Mouse (Mus musculus) hindbrain, embryonic 11.5 days (tissue): ENCODE results near the gene Hoga1. TPM values are rescaled to one million over a fixed set of nuclear protein-coding genes. Genes with fewer than 3 reads are reported as not detected.
A peak's percentile ranks its signal among the peaks of the same experiment; 100 is the strongest.

ENCODE experiments used
- ATAC-seq: fragments of 200-750 bp; cut with Nextera tagmentation; 2 replicates; pipeline ENCODE4 v1.8.0; 2017; ENCODE audit warnings: mild to moderate bottlenecking, moderate TSS enrichment, moderate library complexity; ENCODE audit not compliant: low FRiP score
- DNase-seq: peaks from one replicate; pipeline ENCODE4 v3.0.0-alpha.2; 2015; ENCODE audit warnings: low spot score
- H3K27ac ChIP-seq: fragments of 300-500 bp; sonication (generic); 2 replicates; pipeline ENCODE4 v1.5.1; 2014; ENCODE audit warnings: mild to moderate bottlenecking, low read depth, low read length
- H3K27me3 ChIP-seq: fragments of 300-500 bp; sonication (generic); 2 replicates; pipeline ENCODE4 v1.6.1; 2014; ENCODE audit warnings: mild to moderate bottlenecking, low read length, moderate library complexity, mixed read lengths; ENCODE audit not compliant: control insufficient read depth, insufficient read depth
- H3K36me3 ChIP-seq: fragments of 300-500 bp; sonication (generic); 2 replicates; pipeline ENCODE4 v1.6.1; 2014; ENCODE audit warnings: mild to moderate bottlenecking, low read length, moderate library complexity, mixed read lengths; ENCODE audit not compliant: control insufficient read depth, insufficient read depth
- H3K4me1 ChIP-seq: fragments of 300-500 bp; sonication (generic); replicated peaks from 2 replicates; pipeline ENCODE4 v1.6.1; 2014; ENCODE audit warnings: low read length, mixed read lengths; ENCODE audit not compliant: control insufficient read depth, insufficient read depth
- H3K4me2 ChIP-seq: fragments of 300-500 bp; sonication (generic); replicated peaks from 2 replicates; pipeline ENCODE4 v1.6.1; 2014; ENCODE audit warnings: mild to moderate bottlenecking, low read depth, low read length
- H3K4me3 ChIP-seq: fragments of 300-500 bp; sonication (generic); 2 replicates; pipeline ENCODE4 v1.5.1; 2014; ENCODE audit warnings: low read depth, low read length
- H3K9ac ChIP-seq: fragments of 300-500 bp; sonication (generic); 2 replicates; pipeline ENCODE4 v1.6.1; 2014; ENCODE audit warnings: low read depth, low read length
- H3K9me3 ChIP-seq: fragments of 300-500 bp; sonication (generic); 2 replicates; pipeline ENCODE4 v1.6.1; 2016; ENCODE audit warnings: low read length; ENCODE audit not compliant: control insufficient read depth
- WGBS: fragments of 180-500 bp; shearing (Covaris S2); extraction: QIAGEN DNeasy Blood & Tissue Kit; methylation state at CpG from one replicate; pipeline ENCODE4 v1.1.7; 2014; 5-methylcytosine and 5-hydroxymethylcytosine counted together
- polyA plus RNA-seq: library from polyadenylated mRNA; unstranded; fragments of >200 nt; fragmentation: Nextera tagmentation; extraction: Ambion mirVana; gene quantifications from 2 replicates; pipeline ENCODE4 v1.2.1, GENCODE M21; 2014

Hoga1 gene
- polyA plus RNA-seq, 1 experiment from 2014 or later: 1.1 TPM

DNA sequence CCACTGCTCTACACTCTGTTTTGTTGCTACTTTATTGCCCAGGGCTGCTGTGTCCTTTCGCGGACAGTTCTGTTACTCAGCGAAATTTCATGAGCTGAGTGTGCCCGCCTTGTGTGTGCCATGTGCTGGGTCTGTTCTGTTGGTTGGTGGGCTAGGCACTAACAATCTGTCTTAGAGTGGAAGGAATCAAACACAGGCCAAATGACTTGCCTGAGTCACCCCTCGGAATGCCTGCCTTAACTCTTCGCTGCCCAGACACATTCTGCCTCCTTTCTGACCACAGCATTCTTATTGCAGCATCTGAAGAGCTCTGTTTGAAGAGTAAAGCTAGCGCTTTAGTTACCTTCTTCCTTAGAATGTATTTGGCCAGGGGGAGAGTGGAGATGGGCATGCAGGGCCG is 38.8 kb upstream of the Hoga1 start:
- Histone ChIP-seq H3K4me3 (no peak overlapping the region), H3K9me3 (no peaks in the 10 kb centered on the region), H3K27ac (no peak overlapping the region), H3K9ac (no peak overlapping the region), H3K4me1 (no peaks in the 10 kb centered on the region), H3K36me3 (no peaks in the 10 kb centered on the region), H3K4me2 (no peak overlapping the region), H3K27me3 (no peaks in the 10 kb centered on the region)
- no peak for DNase-seq
- no peak for ATAC-seq
- 71% methylated on average over 8 of the region's 8 CpGs for WGBS

DNA sequence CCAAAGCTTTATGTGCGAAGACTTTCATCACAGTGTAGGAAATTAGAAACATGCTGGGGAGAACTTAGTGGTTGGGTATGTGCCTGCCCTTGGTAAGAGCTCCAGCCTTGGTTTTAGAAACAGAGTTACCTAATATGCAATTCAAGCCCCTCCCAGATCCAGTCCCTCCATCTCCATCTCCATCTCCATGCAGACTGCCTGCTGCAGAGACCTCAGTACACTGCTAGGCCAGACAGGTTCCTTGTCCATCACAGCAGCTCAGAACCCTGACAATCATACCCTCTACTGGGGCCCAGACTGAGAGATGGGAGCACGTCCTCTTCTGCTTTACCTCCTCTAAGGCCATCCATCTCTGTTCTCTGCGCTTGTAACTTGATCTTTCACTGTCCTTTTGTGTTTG is 36.8 kb upstream of the Hoga1 start:
- WGBS: 61% methylated on average over 3 of the region's 3 CpGs
- Histone ChIP-seq H3K4me1 (no peaks in the 10 kb centered on the region), H3K9ac (no peak overlapping the region), H3K36me3 (no peaks in the 10 kb centered on the region), H3K27ac (no peak overlapping the region), H3K9me3 (no peaks in the 10 kb centered on the region), H3K4me3 (no peak overlapping the region), H3K27me3 (no peaks in the 10 kb centered on the region), H3K4me2 (no peak overlapping the region)
- DNase-seq (no peak), ATAC-seq (no peak)

DNA sequence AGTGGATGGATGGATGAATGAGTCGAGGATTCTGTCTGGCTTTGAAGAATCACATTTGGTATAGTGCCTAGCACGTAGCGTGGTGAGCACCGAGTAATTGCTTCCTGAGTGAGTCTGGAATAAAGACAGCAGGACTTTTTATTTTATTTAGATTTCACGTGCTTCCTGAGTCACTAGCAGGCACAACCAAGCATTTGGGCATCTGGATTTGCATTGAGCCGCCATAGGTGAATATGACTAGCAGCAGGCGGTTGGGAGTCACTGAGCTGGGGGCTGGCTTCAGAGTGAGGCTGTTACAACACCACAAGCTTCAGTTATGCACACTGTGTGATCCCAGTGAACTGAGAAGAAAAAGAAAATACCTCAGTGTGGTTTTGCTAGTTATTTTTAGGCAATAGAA is 36.3 kb upstream of the Hoga1 start:
- Histone ChIP-seq H3K4me3 (no peak overlapping the region), H3K4me2 (no peak overlapping the region), H3K27me3 (no peaks in the 10 kb centered on the region), H3K9me3 (no peaks in the 10 kb centered on the region), H3K36me3 (no peaks in the 10 kb centered on the region), H3K9ac (no peak overlapping the region), H3K27ac (no peak overlapping the region), H3K4me1 (no peaks in the 10 kb centered on the region)
- ATAC-seq (no peak), DNase-seq (no peak)
- 67% methylated on average over 7 of the region's 7 CpGs for WGBS

DNA sequence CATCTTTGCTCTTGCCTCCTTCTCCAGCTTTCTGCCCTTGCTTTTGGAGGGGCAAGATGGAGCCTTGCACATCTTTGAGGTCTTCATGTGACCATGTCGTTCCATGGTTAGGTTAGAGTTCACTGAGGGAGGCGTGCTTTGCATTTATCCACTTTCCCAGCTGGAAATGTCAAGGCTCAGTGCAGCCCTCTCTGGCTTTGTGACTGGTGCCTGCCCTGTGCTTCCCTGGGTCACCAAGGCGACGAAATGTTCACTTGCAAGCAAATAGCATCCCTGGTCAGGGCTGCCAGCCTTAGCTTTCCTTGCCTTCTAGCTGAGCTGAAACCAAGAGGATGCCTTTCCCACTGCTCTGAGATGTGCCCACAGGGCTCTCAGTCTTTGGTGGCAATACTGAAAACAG is 35.0 kb upstream of the Hoga1 start:
- 58% methylated on average over 4 of the region's 4 CpGs for WGBS
- Histone ChIP-seq H3K9me3 (no peaks in the 10 kb centered on the region), H3K4me1 (no peaks in the 10 kb centered on the region), H3K27me3 (no peaks in the 10 kb centered on the region), H3K9ac (no peak overlapping the region), H3K36me3 (no peaks in the 10 kb centered on the region), H3K4me2 (no peak overlapping the region), H3K4me3 (no peak overlapping the region), H3K27ac (no peak overlapping the region)
- DNase-seq: no peak
- no peak for ATAC-seq

DNA sequence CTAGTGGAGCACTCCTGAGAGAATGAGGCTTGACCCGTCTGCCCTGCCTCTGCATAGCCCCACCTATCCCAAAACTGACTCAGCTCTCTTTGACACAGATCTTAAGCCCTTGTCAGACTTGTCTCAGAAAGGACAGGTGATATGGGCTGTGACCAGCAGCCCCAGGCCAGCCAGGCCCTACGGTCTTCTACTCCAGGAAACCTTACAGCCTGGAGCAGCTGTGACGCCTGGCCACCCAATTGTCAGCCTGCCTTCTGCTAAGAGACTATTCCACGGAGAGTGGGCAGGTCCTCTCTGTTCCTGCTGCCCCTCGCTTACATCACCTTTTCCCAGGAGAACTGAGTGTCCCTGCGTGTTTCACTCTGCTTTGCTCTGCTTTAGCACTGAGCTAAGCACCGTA is 34.3 kb upstream of the Hoga1 start:
- DNase-seq: no peak
- no peak for ATAC-seq
- Histone ChIP-seq H3K9ac (no peak overlapping the region), H3K4me1 (no peaks in the 10 kb centered on the region), H3K4me3 (no peak overlapping the region), H3K36me3 (no peaks in the 10 kb centered on the region), H3K27ac (no peak overlapping the region), H3K27me3 (no peaks in the 10 kb centered on the region), H3K9me3 (no peaks in the 10 kb centered on the region), H3K4me2 (no peak overlapping the region)
- WGBS: 79% methylated on average over 7 of the region's 7 CpGs

DNA sequence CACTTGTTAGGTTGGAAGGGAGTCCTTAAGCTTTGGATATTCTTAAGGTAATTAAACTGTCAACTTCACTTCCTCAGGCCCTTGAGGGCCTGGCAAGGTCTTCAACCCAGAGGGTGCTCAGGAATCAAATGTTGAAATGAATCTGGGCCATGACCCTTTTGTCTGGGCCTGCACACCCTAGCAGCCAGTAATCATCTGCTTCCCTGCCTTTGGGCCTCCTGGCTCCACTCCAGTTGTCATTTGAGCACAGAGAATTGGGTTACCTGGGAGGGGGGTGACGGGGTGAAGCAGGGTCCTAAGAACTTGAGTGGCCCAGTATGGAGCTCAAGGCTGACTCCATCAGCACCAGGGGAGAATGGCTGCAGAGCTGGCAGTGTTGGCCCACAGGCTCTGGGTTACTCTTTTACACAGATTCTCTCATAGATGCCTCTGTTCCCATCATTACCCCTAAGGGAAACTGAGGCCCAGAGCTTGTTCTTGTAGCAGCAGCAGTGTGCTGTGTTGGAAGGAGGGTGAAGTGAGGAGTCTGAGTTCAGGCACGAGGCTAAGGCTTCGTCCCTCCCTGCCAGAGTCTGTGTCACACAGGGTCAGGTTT is 31.1 kb upstream of the Hoga1 start:
- Histone ChIP-seq H3K9ac (no peak overlapping the region), H3K4me2 (no peak overlapping the region), H3K27ac (no peak overlapping the region), H3K4me1 (no peaks in the 10 kb centered on the region), H3K36me3 (no peaks in the 10 kb centered on the region), H3K4me3 (no peak overlapping the region), H3K27me3 (no peaks in the 10 kb centered on the region), H3K9me3 (no peaks in the 10 kb centered on the region)
- no peak for ATAC-seq
- no peak for DNase-seq
- 88% methylated on average over 3 of the region's 3 CpGs for WGBS

DNA sequence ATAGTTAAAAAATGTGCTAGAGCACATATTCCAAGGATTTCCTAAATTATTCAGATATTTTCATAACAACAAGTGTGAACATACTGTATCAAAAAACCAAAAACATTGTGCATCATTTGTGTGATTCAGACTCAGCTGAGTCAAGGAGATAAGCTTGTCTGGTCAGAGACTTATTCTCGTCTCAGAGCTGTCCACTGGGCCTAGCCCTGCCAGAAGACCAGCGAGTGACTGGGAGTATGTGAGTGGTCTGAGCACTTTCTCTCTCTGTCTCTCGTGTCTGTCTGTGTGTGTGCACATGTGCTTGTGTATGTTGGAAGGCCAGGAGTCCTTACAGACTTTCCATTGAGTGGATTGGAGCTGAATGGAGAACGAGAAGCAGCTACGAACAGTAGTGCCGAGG is 30.4 kb upstream of the Hoga1 start:
- Histone ChIP-seq H3K4me1 (no peaks in the 10 kb centered on the region), H3K27me3 (no peaks in the 10 kb centered on the region), H3K9me3 (no peaks in the 10 kb centered on the region), H3K4me2 (no peak overlapping the region), H3K4me3 (no peak overlapping the region), H3K36me3 (no peaks in the 10 kb centered on the region), H3K27ac (no peak overlapping the region), H3K9ac (no peak overlapping the region)
- ATAC-seq: no peak
- 82% methylated on average over 6 of the region's 6 CpGs for WGBS
- DNase-seq: no peak

DNA sequence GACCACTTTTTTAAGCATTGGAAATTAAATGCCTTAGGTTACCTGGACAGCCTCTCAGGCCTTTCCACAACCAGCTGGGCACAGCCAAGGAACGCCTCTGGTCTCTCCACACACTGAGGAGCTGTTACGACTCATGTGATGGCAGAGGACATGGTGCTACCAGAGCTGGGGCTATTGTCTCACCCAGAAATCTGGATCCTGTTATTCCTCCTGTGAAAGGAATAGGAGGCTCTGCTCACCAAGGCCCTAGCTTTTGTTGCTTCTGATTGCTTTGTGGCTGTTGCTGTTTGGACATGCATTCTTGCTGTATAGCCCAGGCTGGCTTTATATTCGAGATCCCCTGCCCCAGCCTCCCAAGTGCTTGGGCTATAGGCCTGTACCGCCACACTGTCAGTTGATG is 29.2 kb upstream of the Hoga1 start:
- Histone ChIP-seq H3K4me1 (no peaks in the 10 kb centered on the region), H3K27ac (no peak overlapping the region), H3K36me3 (no peaks in the 10 kb centered on the region), H3K4me3 (no peak overlapping the region), H3K9ac (no peak overlapping the region), H3K4me2 (no peak overlapping the region), H3K27me3 (no peaks in the 10 kb centered on the region), H3K9me3 (no peaks in the 10 kb centered on the region)
- ATAC-seq (no peak), DNase-seq (no peak)
- 70% methylated on average over 4 of the region's 4 CpGs for WGBS

DNA sequence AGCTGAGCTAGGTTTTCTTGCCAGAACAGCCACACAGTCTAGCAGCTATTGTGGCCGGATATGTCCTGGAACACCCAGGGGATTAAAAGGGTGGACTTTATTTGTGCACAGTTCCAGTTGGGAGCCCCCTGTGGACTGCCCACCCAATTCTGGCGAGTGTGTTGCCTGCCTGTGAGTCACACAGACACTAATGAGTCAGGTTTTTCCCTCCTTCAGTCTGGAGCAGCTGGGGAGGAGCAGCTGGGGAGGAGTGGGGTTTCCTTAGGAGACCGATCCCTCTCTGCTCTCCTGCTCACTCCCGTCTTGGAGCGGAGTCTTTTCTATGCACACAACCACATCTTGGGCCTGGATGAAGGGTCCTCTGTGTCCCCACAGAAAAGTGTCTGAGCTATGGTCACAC is 28.6 kb upstream of the Hoga1 start:
- ATAC-seq (no peak), DNase-seq (no peak)
- no peaks in the 10 kb centered on the region for H3K4me1 ChIP-seq
- no peak overlapping the region for H3K4me3 ChIP-seq
- H3K27me3 ChIP-seq: no peaks in the 10 kb centered on the region
- H3K9ac ChIP-seq: no peak overlapping the region
- no peaks in the 10 kb centered on the region for H3K9me3 ChIP-seq
- no peaks in the 10 kb centered on the region for H3K36me3 ChIP-seq
- WGBS: 69% methylated on average over 5 of the region's 5 CpGs
- peak overlapping the region; percentile 11; the same call in 1 of the 2 replicates for H3K27ac ChIP-seq
- H3K4me2 ChIP-seq: no peak overlapping the region
